In the genomic region with DNA sequence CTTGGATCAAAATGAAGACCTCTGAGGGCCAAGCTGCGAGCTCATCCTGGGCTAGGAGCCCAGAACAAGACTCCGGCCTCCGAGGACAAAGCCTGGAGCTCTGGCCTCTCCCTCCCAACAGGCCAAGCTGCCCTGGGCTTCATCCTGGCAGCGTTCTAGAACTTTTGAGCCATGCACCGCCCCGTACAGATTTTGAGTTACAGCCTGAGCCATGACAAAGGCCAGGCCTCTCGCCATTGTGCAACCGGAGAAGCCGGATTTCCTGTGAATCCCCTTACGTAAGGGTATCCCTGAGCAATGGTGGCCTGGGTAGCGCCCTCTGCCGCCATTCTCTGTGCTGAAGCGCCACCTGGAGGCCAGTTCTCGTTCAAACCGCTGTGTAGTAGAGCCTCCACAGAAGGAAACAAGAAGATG, we compare ENCODE assay signal across 8 mouse cellular contexts.
A peak's percentile ranks its signal among the peaks of the same experiment; 100 is the strongest.
DNase-seq lines count a peak whose midpoint lies in the region; ATAC-seq lines count a peak whose summit lies in the region.

No protein-coding gene starts in this region.

- DNase-seq in MN1 (ENCODE audit: low spot score) = peak; percentile 94
- DNase-seq in cerebellum, adult 9-10 months = peak; percentile 95
- peak; percentile 86 to 95 for DNase-seq in frontal cortex, postnatal 10 days (ENCODE audit: low spot score in 2 of 2)
- peak; percentile 96 for DNase-seq in layer of hippocampus, postnatal 14 days (ENCODE audit: low spot score in 2 of 2)
- DNase-seq in lung, postnatal 14 days = peak; percentile 99
- peak; percentile 67 for DNase-seq in retina, adult 2 months (ENCODE audit: low read depth, low spot score)
- peak; percentile 89 to 92 for DNase-seq in thymus, postnatal 36 days

- H3K4me1 ChIP-seq in hindbrain, embryonic 12.5 days = peaks cover 2% of the 10 kb centered on the region; the same call in 1 of the 2 replicates

- peak; percentile 97 for ATAC-seq in hindbrain, embryonic 12.5 days (ENCODE audit: low FRiP score)

- no peaks in the 10 kb centered on the region for H3K9me3 ChIP-seq in hindbrain, embryonic 12.5 days (replicated peaks)

- no peaks in the 10 kb centered on the region for H3K36me3 ChIP-seq in hindbrain, embryonic 12.5 days

- WGBS in hindbrain, embryonic 12.5 days = 18% methylated on average over 15 of the region's 15 CpGs

- peak overlapping the region; percentile 35; the same call in 1 of the 2 replicates for H3K9ac ChIP-seq in hindbrain, embryonic 12.5 days

- peak overlapping the region; percentile 41 for H3K4me2 ChIP-seq in hindbrain, embryonic 12.5 days (replicated peaks)

- H3K27me3 ChIP-seq in hindbrain, embryonic 12.5 days = no peaks in the 10 kb centered on the region

- H3K27ac ChIP-seq in hindbrain, embryonic 12.5 days = no peak overlapping the region

- no peak overlapping the region for H3K4me3 ChIP-seq in hindbrain, embryonic 12.5 days
